Mouse (Mus musculus): ENCODE results near the gene Vmn2r67.
"Not testable (repeated sequence)": the region's sequence is repeated elsewhere in the genome, so short reads cannot be mapped to it uniquely, and the experiment has no call there.

Vmn2r67 gene

GRCm38 (mm10) chr7:85155898-85156297 lies at the start of gene Vmn2r67:
TSS of gene Vmn2r67 (minus strand) at chr7:85155998.
- no peak for DNase-seq (ENCODE audit: low spot score)

DNA sequence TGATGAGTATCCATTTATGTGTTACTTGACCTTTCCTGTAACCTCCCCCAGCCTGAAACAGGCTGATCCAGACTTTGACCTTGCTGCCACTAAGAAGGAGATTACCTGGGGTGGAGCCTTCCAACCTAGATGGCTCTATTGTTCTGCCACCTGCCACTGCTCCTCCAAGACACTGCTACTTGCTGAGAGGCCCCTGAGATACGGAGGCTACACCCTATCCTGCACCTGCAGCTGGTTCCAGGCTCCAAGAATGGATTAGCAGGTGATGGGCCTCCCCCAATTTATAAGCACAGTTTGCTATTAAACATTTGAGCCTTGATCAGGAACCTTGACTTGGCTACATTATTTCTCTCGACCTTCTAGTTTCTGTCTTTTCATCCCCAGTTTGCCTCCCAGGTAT lies 51.3 kb downstream of the Vmn2r67 start:
- DNase-seq (ENCODE audit: low spot score), result not testable (repeated sequence)
